Mouse (Mus musculus) adrenal gland, adult 10 weeks (tissue): ENCODE results near the gene Tufm. TPM values are rescaled to one million over a fixed set of nuclear protein-coding genes. Genes with fewer than 3 reads are reported as not detected.

Experiments
- polyA plus RNA-seq: library from polyadenylated mRNA; stranded (reverse); fragments of 350-450 nt; fragmentation: Illumina TruSeq; extraction: RNeasy Lipid Tissue Mini Kit (QIAGEN cat#74804); gene quantifications from one replicate; pipeline ENCODE4 v1.2.3, GENCODE M21; 2014; ENCODE audit warnings: low read depth, low replicate concordance

The Tufm gene
- 8.8 TPM for polyA plus RNA-seq

GRCm38 (mm10) chr7:126487052-126487483, at the start of gene Tufm:
Tufm (plus strand) TSS chr7:126487361.

GRCm38 (mm10) chr7:126463004-126463403, 24.2 kb upstream of the Tufm start, which contains the start of gene Atp2a1:
Atp2a1 (minus strand) TSS chr7:126463108.

GRCm38 (mm10) chr7:126474993-126475581, 12.1 kb upstream of the Tufm start, which contains the start of gene Sh2b1:
Sh2b1 (minus strand) TSS chr7:126475424.

GRCm38 (mm10) chr7:126503273-126503878, 16.2 kb downstream of the Tufm start, which contains the start of gene Atxn2l:
Atxn2l (minus strand) TSS chr7:126503437.

Other genes starting within 250 kb of the Tufm start
- gene Sbk1, start 214.7 kb upstream of the Tufm start, polyA plus RNA-seq, result 25.2 TPM
- gene Lat, start 117.8 kb upstream of the Tufm start, polyA plus RNA-seq, result not detected
- 2.4 TPM for gene Spns1, start 109.9 kb upstream of the Tufm start, polyA plus RNA-seq
- 7.6 TPM for gene Nfatc2ip, start 90.6 kb upstream of the Tufm start, polyA plus RNA-seq
- gene Cd19, start 72.5 kb upstream of the Tufm start, polyA plus RNA-seq, result not detected
- 0.47 TPM for gene Rabep2, start 58.6 kb upstream of the Tufm start, polyA plus RNA-seq
- gene Atp2a1, start 24.3 kb upstream of the Tufm start, polyA plus RNA-seq, result 5.9 TPM
- gene Sh2b1, start 11.9 kb upstream of the Tufm start, polyA plus RNA-seq, result 1.3 TPM
- 23.1 TPM for gene Atxn2l, start 16.1 kb downstream of the Tufm start, polyA plus RNA-seq
- gene Eif3c, start 79.0 kb downstream of the Tufm start, polyA plus RNA-seq, result 249 TPM
- 0.47 TPM for gene Apobr, start 97.6 kb downstream of the Tufm start, polyA plus RNA-seq
- 2.4 TPM for gene Cln3, start 98.5 kb downstream of the Tufm start, polyA plus RNA-seq
- gene Il27, start 107.6 kb downstream of the Tufm start, polyA plus RNA-seq, result not detected
- gene Nupr1, start 143.5 kb downstream of the Tufm start, polyA plus RNA-seq, result 4.6 TPM
- 1.6 TPM for gene Sgf29, start 161.9 kb downstream of the Tufm start, polyA plus RNA-seq
- 105 TPM for gene Sult1a1, start 189.1 kb downstream of the Tufm start, polyA plus RNA-seq
- 0.12 TPM for gene Bola2, start 208.0 kb downstream of the Tufm start, polyA plus RNA-seq
- gene Slx1b, start 208.4 kb downstream of the Tufm start, polyA plus RNA-seq, result 1.3 TPM
- 3.2 TPM for gene Coro1a, start 220.4 kb downstream of the Tufm start, polyA plus RNA-seq